Mouse (Mus musculus) myocyte (in vitro differentiated cells): ENCODE measurements around the gene Il1rapl1. TPM values are rescaled to one million over a fixed set of nuclear protein-coding genes. Genes with fewer than 3 reads are reported as not detected.
"Not testable (repeated sequence)": the region's sequence is repeated elsewhere in the genome, so short reads cannot be mapped to it uniquely, and the experiment has no call there.

Source experiments
- H3K27me3 ChIP-seq: one replicate; pipeline ENCODE4 v1.6.1; 2011; ENCODE audit not compliant: control insufficient read depth, insufficient read depth, insufficient read length
- H3K36me3 ChIP-seq: one replicate; pipeline ENCODE4 v1.6.1; 2011; ENCODE audit not compliant: control insufficient read depth, insufficient read depth
- H3K4me2 ChIP-seq: one replicate; pipeline ENCODE4 v1.6.1; 2011; ENCODE audit warnings: low read depth, control low read depth
- H3K4me3 ChIP-seq: one replicate; pipeline ENCODE4 v1.5.1; 2011; ENCODE audit warnings: mild to moderate bottlenecking, control low read depth, moderate library complexity
- H3K79me2 ChIP-seq: one replicate; pipeline ENCODE4 v1.6.1; 2011; ENCODE audit not compliant: control insufficient read depth, insufficient read depth
- H3ac ChIP-seq: one replicate; pipeline ENCODE4 v1.6.1; 2011; ENCODE audit not compliant: control insufficient read depth, insufficient read length
- CEBPB ChIP-seq: IDR thresholded peaks from 2 replicates; pipeline ENCODE4 v1.6.1; 2011; ENCODE audit warnings: mild to moderate bottlenecking, moderate library complexity; ENCODE audit not compliant: poor library complexity, insufficient read depth, severe bottlenecking
- E2F4 ChIP-seq: IDR thresholded peaks from one replicate; pipeline ENCODE4 v1.6.1; 2011; ENCODE audit warnings: mild to moderate bottlenecking, control low read depth, moderate library complexity; ENCODE audit not compliant: insufficient read depth
- MAX ChIP-seq: IDR thresholded peaks from one replicate; pipeline ENCODE4 v1.6.1; 2011; ENCODE audit warnings: low read depth, mild to moderate bottlenecking, control low read depth
- MYOD1 ChIP-seq, 3 experiments: IDR thresholded peaks; one replicate each; pipeline ENCODE4 v1.6.1; 2011; ENCODE audit warnings: control low read depth in 2 of 3, low read depth in 2 of 3, mild to moderate bottlenecking in 2 of 3, moderate library complexity in 1 of 3; ENCODE audit not compliant: insufficient read length in 2 of 3, control insufficient read depth in 1 of 3
- MYOG ChIP-seq, 3 experiments: IDR thresholded peaks; one replicate each; pipeline ENCODE4 v1.6.1; 2011; ENCODE audit warnings: control low read depth in 2 of 3, low read depth in 2 of 3, mild to moderate bottlenecking in 2 of 3; ENCODE audit not compliant: insufficient read length in 2 of 3, control insufficient read depth in 1 of 3, insufficient read depth in 1 of 3
- POLR2A ChIP-seq: IDR thresholded peaks from one replicate; pipeline ENCODE4 v1.6.1; 2011; ENCODE audit warnings: low read depth, mild to moderate bottlenecking, control low read depth, moderate library complexity; ENCODE audit not compliant: insufficient read length
- POLR2AphosphoS2 ChIP-seq: IDR thresholded peaks from one replicate; pipeline ENCODE4 v1.6.1; 2011; ENCODE audit warnings: low read depth, control low read depth; ENCODE audit not compliant: insufficient read length
- REST ChIP-seq: IDR thresholded peaks from one replicate; pipeline ENCODE4 v1.6.1; 2011; ENCODE audit warnings: mild to moderate bottlenecking, control low read depth, moderate library complexity; ENCODE audit not compliant: insufficient read depth, insufficient read length
- SRF ChIP-seq: IDR thresholded peaks from one replicate; pipeline ENCODE4 v1.6.1; 2011; ENCODE audit warnings: low read depth; ENCODE audit not compliant: control insufficient read depth, insufficient read length
- TCF12 ChIP-seq: IDR thresholded peaks from one replicate; pipeline ENCODE4 v1.6.1; 2011; ENCODE audit warnings: mild to moderate bottlenecking, control low read depth; ENCODE audit not compliant: poor library complexity, insufficient read depth, severe bottlenecking
- TCF3 ChIP-seq: IDR thresholded peaks from one replicate; pipeline ENCODE4 v1.6.1; 2011; ENCODE audit warnings: low read depth, control low read depth; ENCODE audit not compliant: insufficient read length
- USF1 ChIP-seq: IDR thresholded peaks from one replicate; pipeline ENCODE4 v1.6.1; 2011; ENCODE audit warnings: low read depth, mild to moderate bottlenecking, control low read depth, moderate library complexity
- polyA plus RNA-seq: library from polyadenylated mRNA; unstranded; fragments of >200 nt; fragmentation: generic; extraction: Trizol; gene quantifications from one replicate; pipeline ENCODE4 v1.2.1, GENCODE M21; 2012; ENCODE audit warnings: missing spikeins

Gene Il1rapl1
- polyA plus RNA-seq, 1 experiment, result not detected

- no peak overlapping the region for H3ac ChIP-seq
- H3K79me2 ChIP-seq, result no peaks in the 10 kb centered on the region
- H3K27me3 ChIP-seq, result no peaks in the 10 kb centered on the region
- H3K4me3 ChIP-seq, result no peak overlapping the region
- TF ChIP-seq MYOG (IDR thresholded peaks at IDR 0.05; ENCODE audit: control insufficient read depth in 1 of 3, insufficient read depth in 1 of 3, insufficient read length in 2 of 3, low read depth in 2 of 3), result no peak
- no peak for TF ChIP-seq SRF
- TF ChIP-seq CEBPB, result 0 out of 2 replicates have a peak, but pooled peaks have one; percentile 6
- TF ChIP-seq USF1, result no peak
- no peak for TF ChIP-seq TCF12
- TF ChIP-seq TCF3, result no peak
- H3K4me2 ChIP-seq, result no peak overlapping the region
- H3K36me3 ChIP-seq, result no peaks in the 10 kb centered on the region
Measured at GRCm38 (mm10) chrX:87600914-87601313, 514.5 kb downstream of the Il1rapl1 start.

GRCm38 (mm10) chrX:87507997-87508396 lies 607.4 kb downstream of the Il1rapl1 start:
- Histone ChIP-seq H3ac (no peak overlapping the region), H3K79me2 (no peaks in the 10 kb centered on the region), H3K27me3 (no peaks in the 10 kb centered on the region), H3K36me3 (no peaks in the 10 kb centered on the region), H3K4me2 (no peak overlapping the region), H3K4me3 (no peak overlapping the region)
- TF ChIP-seq SRF, result no peak
- TF ChIP-seq REST, result no peak
- TF ChIP-seq USF1, result no peak
- no peak for TF ChIP-seq CEBPB
- no peak for TF ChIP-seq TCF12
- TF ChIP-seq TCF3, result no peak
- no peak for TF ChIP-seq MAX
- no peak for TF ChIP-seq POLR2AphosphoS2
- no peak for TF ChIP-seq E2F4
- no peak for TF ChIP-seq POLR2A
- no peak for TF ChIP-seq MYOD1 (IDR thresholded peaks at IDR 0.05; ENCODE audit: control insufficient read depth in 1 of 3, insufficient read length in 2 of 3, low read depth in 2 of 3)
- no peak for TF ChIP-seq MYOG (IDR thresholded peaks at IDR 0.05; ENCODE audit: control insufficient read depth in 1 of 3, insufficient read depth in 1 of 3, insufficient read length in 2 of 3, low read depth in 2 of 3)

- H3K79me2 ChIP-seq, result no peaks in the 10 kb centered on the region
- H3ac ChIP-seq, result no peak overlapping the region
- no peak overlapping the region for H3K4me2 ChIP-seq
- TF ChIP-seq MAX, result no peak
- TF ChIP-seq MYOG (IDR thresholded peaks at IDR 0.05; ENCODE audit: control insufficient read depth in 1 of 3, insufficient read depth in 1 of 3, insufficient read length in 2 of 3, low read depth in 2 of 3), result no peak
- TF ChIP-seq TCF3, result no peak
- TF ChIP-seq E2F4, result no peak
- no peak for TF ChIP-seq CEBPB
- TF ChIP-seq POLR2AphosphoS2, result no peak
- TF ChIP-seq TCF12, result no peak
- no peak for TF ChIP-seq POLR2A
- TF ChIP-seq USF1, result no peak
- no peaks in the 10 kb centered on the region for H3K36me3 ChIP-seq
- H3K4me3 ChIP-seq, result no peak overlapping the region
- H3K27me3 ChIP-seq, result no peaks in the 10 kb centered on the region
Measured at GRCm38 (mm10) chrX:87502604-87503003, 612.8 kb downstream of the Il1rapl1 start.

GRCm38 (mm10) chrX:87483416-87483815 lies 632.0 kb downstream of the Il1rapl1 start:
- TF ChIP-seq MAX (no peak), CEBPB (no peak), REST (no peak), USF1 (no peak), MYOD1 (IDR thresholded peaks at IDR 0.05; ENCODE audit: control insufficient read depth in 1 of 3, insufficient read length in 2 of 3, low read depth in 2 of 3) (no peak), POLR2A (no peak), POLR2AphosphoS2 (no peak), SRF (no peak), TCF12 (no peak), E2F4 (no peak)
- H3ac ChIP-seq, result no peak overlapping the region
- H3K27me3 ChIP-seq, result no peaks in the 10 kb centered on the region
- no peaks in the 10 kb centered on the region for H3K36me3 ChIP-seq
- H3K4me3 ChIP-seq, result no peak overlapping the region
- no peak overlapping the region for H3K4me2 ChIP-seq
- no peaks in the 10 kb centered on the region for H3K79me2 ChIP-seq

- not testable (repeated sequence) for H3K79me2 ChIP-seq, H3K4me3 ChIP-seq, H3K27me3 ChIP-seq, H3K36me3 ChIP-seq, H3ac ChIP-seq, H3K4me2 ChIP-seq
Measured at GRCm38 (mm10) chrX:87238191-87238590, 877.3 kb downstream of the Il1rapl1 start.

- Histone ChIP-seq H3K4me3 (no peak overlapping the region), H3K36me3 (no peaks in the 10 kb centered on the region), H3K27me3 (no peaks in the 10 kb centered on the region), H3K4me2 (no peak overlapping the region), H3K79me2 (no peaks in the 10 kb centered on the region), H3ac (no peak overlapping the region)
- no peak for TF ChIP-seq MYOD1 (IDR thresholded peaks at IDR 0.05; ENCODE audit: control insufficient read depth in 1 of 3, insufficient read length in 2 of 3, low read depth in 2 of 3)
- TF ChIP-seq MAX, result no peak
- no peak for TF ChIP-seq POLR2AphosphoS2
- TF ChIP-seq TCF12, result no peak
- no peak for TF ChIP-seq TCF3
Measured at GRCm38 (mm10) chrX:87225280-87225679, 890.2 kb downstream of the Il1rapl1 start.
